Comparison of ENCODE assay signal across 9 mouse cellular contexts in the genomic region with DNA sequence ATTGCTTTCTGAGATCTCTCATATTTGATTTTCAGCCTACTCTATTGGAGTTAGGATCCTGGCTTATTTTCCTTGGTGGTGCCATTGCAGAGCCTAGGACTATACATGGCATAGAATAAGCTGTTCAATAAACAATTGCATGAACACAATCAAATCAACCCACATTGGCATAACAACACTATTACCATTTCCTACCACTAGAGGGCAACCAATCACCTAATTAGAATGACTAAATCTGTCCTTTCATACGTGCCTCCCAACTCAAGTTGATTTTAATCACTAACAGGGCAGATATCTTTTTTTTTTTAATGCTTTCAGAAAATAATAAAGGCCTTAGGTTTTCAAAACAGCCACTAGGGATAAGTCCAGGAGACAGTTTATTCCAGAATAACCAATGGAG.
DNase-seq lines count a peak whose midpoint lies in the region; ATAC-seq and TF ChIP-seq lines count a peak whose summit lies in the region.
"Had no signal": no experiment of that assay in that cellular context is flagged by ENCODE, and none has a peak within 500 bp of the region (broad histone marks: within the 10 kb centered on the region; RNA-seq: fewer than 3 reads in every experiment).

No protein-coding gene starts in this region.

- no peak overlapping the region for H3K27ac ChIP-seq in hindbrain, embryonic 15.5 days (replicated peaks)
- H3K27ac ChIP-seq: lung, embryonic 15.5 days had no signal

- H3K9me3 ChIP-seq in E14TG2a.4 (ENCODE audit: low read length): no peaks in the 10 kb centered on the region
- no peaks in the 10 kb centered on the region for H3K9me3 ChIP-seq in hindbrain, embryonic 15.5 days
- H3K9me3 ChIP-seq: lung, embryonic 15.5 days had no signal

- no peaks in the 10 kb centered on the region for H3K4me1 ChIP-seq in E14TG2a.4 (replicated peaks; ENCODE audit: low read depth, low read length)
- H3K4me1 ChIP-seq in hindbrain, embryonic 15.5 days (replicated peaks): no peaks in the 10 kb centered on the region
- H3K4me1 ChIP-seq: lung, embryonic 15.5 days had no signal

- WGBS in hindbrain, embryonic 15.5 days: 0% methylated on average over 1 of the region's 1 CpGs

- peak; percentile 74 for TF ChIP-seq CTCF in E14TG2a.4 (conservative IDR thresholded peaks at IDR 0.05; ENCODE audit: low read length)

- H3K4me2 ChIP-seq in hindbrain, embryonic 15.5 days: no peak overlapping the region
- H3K4me2 ChIP-seq: lung, embryonic 15.5 days had no signal

- H3K36me3 ChIP-seq in E14TG2a.4 (ENCODE audit: insufficient read depth, low read length): no peaks in the 10 kb centered on the region
- H3K36me3 ChIP-seq in hindbrain, embryonic 15.5 days: no peaks in the 10 kb centered on the region
- H3K36me3 ChIP-seq: lung, embryonic 15.5 days had no signal

- peak; percentile 72 for DNase-seq in layer of hippocampus, adult 11-12 months (ENCODE audit: low spot score)
- no peak for DNase-seq in layer of hippocampus, postnatal 36 days
- DNase-seq in ZHBTc4 (ENCODE audit: low read depth, low spot score): peak; percentile 62
- peak; percentile 84 for DNase-seq in naive thymus-derived CD4-positive, alpha-beta T cell, adult 2 months (ENCODE audit: low read depth)
- DNase-seq in ovary, adult 18-20 months (ENCODE audit: low spot score): no peak

- no peak overlapping the region for H3K9ac ChIP-seq in hindbrain, embryonic 15.5 days
- H3K9ac ChIP-seq: lung, embryonic 15.5 days had no signal

- 0 out of 2 replicates have a peak, but pooled peaks have one; percentile 48 for ATAC-seq in hindbrain, embryonic 15.5 days (ENCODE audit: low FRiP score, low read depth)

- no peaks in the 10 kb centered on the region for H3K27me3 ChIP-seq in E14TG2a.4 (ENCODE audit: insufficient read depth, low read length)
- H3K27me3 ChIP-seq in hindbrain, embryonic 15.5 days: no peaks in the 10 kb centered on the region

- no peak overlapping the region for H3K4me3 ChIP-seq in E14TG2a.4 (replicated peaks; ENCODE audit: low read length)
- no peak overlapping the region for H3K4me3 ChIP-seq in hindbrain, embryonic 15.5 days
- H3K4me3 ChIP-seq: erythroblast, embryonic 14.5 days; lung, embryonic 15.5 days had no signal

Comparison
In these comparisons a context has a peak if more than half of its experiments do, and no peak if none do; other contexts are left out.
1. DNase-seq: peak in layer of hippocampus, adult 11-12 months (single experiment), ZHBTc4 (single experiment) and naive thymus-derived CD4-positive, alpha-beta T cell, adult 2 months (single experiment); none in layer of hippocampus, postnatal 36 days (0 of 2) and ovary, adult 18-20 months (single experiment).